Mouse (Mus musculus): ENCODE data around the gene Trrap. TPM values are rescaled to one million over a fixed set of nuclear protein-coding genes. Genes with fewer than 3 reads are reported as not detected.

Gene Trrap
- polyA plus RNA-seq (2017; shearing (Covaris generic)), result 10 to 100 TPM; 40.3 to 41.5 TPM

DNA sequence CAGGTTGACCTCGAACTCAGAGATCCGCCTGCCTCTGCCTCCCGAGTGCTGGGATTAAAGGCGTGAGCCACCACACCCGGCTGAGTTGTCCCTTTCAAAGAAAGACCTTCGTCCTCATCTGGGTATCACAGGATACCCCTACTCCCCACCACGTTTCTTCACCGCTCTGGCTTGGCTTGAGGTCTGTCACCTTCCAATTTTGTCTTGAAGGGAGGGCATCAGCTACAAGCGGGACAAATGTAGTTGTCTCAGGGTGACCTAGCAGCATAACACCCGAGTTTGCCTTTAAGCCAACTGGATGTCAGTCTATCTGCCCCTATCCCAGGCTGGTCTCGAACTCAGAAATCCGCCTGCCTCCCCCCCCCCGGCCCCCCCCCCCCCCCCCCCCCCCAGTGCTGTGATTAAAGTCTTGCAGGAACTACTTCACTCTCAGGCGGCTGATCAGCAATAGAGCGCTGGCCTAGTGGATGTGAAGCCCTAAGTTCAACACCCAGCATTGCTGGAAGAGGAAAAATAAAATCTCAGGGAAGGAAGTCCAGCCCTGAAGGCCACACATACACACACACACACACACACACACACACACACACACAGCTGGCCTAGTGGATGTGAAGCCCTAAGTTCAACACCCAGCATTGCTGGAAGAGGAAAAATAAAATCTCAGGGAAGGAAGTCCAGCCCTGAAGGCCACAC is at the start of gene Trrap:
Gene Trrap (plus strand): TSS at position 627 of the 693 bp plus-strand sequence.

DNA sequence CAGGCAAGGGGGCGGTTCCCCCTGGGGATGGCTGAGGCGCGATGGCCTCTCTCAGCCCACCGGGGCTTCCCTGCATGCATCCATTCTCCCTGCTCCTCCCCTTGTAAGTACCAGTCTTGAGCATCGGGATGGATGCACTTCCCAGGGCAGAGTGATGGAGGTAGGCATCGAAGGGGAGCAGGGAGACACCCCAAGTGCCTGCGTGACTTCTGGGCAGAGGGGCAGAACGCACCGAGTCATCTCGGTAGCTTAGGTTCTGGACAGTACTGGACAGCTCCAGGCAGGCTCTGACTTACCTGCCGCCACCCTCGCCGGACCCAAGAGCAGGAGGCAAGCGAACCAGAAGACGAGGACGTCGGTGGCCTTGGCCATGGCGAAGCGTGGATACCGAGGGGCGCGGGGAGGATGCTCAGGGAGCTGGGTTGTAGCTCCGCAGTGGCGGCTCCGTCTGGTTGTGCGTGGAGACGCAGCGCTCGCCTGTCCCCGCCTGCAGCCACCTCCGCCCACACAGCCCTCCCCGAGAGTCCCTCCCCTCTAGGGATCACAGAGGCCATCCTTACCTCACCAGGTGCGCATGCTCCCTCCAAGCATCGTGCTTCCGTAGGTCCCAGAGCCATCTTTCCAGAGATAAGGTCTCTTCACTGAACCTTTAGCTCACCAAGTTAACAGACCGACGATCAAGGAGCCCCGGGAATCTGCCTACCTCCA is 6.2 kb upstream of the Trrap start, which contains the start of gene Tmem130:
Gene Tmem130 (minus strand): TSS at position 658 of the 708 bp plus-strand sequence.

Other genes starting within 250 kb of the Trrap start
- gene Nptx2, start 221.8 kb upstream of the Trrap start, polyA plus RNA-seq (2017; shearing (Covaris generic)), result not detected
- gene Tmem130, start 5.9 kb upstream of the Trrap start, polyA plus RNA-seq (2017; shearing (Covaris generic)), result under 1 TPM in 1 of 2 experiments, not detected in 1; 0.28 TPM
- gene Smurf1, start 198.1 kb downstream of the Trrap start, polyA plus RNA-seq (2017; shearing (Covaris generic)), result 10 to 100 TPM; 29.9 to 33.5 TPM